Comparison of ENCODE assay signal across 8 mouse cellular contexts in genomic region chr5:143621893-143622622, GRCm38 (mm10). TPM values are rescaled to one million over a fixed set of nuclear protein-coding genes. Genes with fewer than 3 reads are reported as not detected.
A peak's percentile ranks its signal among the peaks of the same experiment; 100 is the strongest.
DNase-seq lines count a peak whose midpoint lies in the region; ATAC-seq and TF ChIP-seq lines count a peak whose summit lies in the region.

Gene Cyth3 (plus strand): TSS chr5:143622447.

- no peaks in the 10 kb centered on the region for H3K9me3 ChIP-seq in MEL (replicated peaks; ENCODE audit: insufficient read depth, low read length)
- no peaks in the 10 kb centered on the region for H3K9me3 ChIP-seq in lung, postnatal 0 days (ENCODE audit: low read length)

- peak within 1 kb of the TSS; percentile 96 for H3K9ac ChIP-seq in MEL (ENCODE audit: control insufficient read depth, low read depth, low read length, poor library complexity, severe bottlenecking)
- peak within 1 kb of the TSS; percentile 92 for H3K9ac ChIP-seq in lung, postnatal 0 days (replicated peaks; ENCODE audit: low read depth)

- peaks cover 19 to 30% of the 10 kb centered on the region in 2 experiments for H3K4me1 ChIP-seq in MEL (ENCODE audit: control insufficient read depth in 1 of 2, insufficient read depth in 2 of 2, low read length in 2 of 2)
- H3K4me1 ChIP-seq in cerebellum, adult 2 months (ENCODE audit: control insufficient read depth, insufficient read depth, low read length), result peaks cover 3% of the 10 kb centered on the region; the same call in 1 of the 2 replicates
- peaks cover 8% of the 10 kb centered on the region; the same call in 1 of the 2 replicates for H3K4me1 ChIP-seq in lung, postnatal 0 days (ENCODE audit: insufficient read depth, low read depth, low read length)

- H3K27me3 ChIP-seq in MEL (ENCODE audit: control insufficient read depth in 1 of 2, insufficient read depth in 2 of 2, low read length in 2 of 2), result no peaks in the 10 kb centered on the region
- no peaks in the 10 kb centered on the region for H3K27me3 ChIP-seq in cerebellum, adult 2 months (ENCODE audit: control insufficient read depth, insufficient read depth, low read length)
- no peaks in the 10 kb centered on the region for H3K27me3 ChIP-seq in lung, postnatal 0 days (replicated peaks; ENCODE audit: insufficient read depth, low read length)

- no peak for TF ChIP-seq EP300 in MEL (IDR thresholded peaks at IDR 0.05; ENCODE audit: low read depth in 1 of 2, low read length in 2 of 2)
- TF ChIP-seq EP300 in lung, postnatal 0 days (IDR thresholded peaks at IDR 0.05), result no peak

- WGBS in cerebellum, adult 2 months, result 9% methylated on average over 46 of the region's 46 CpGs
- 7% methylated on average over 46 of the region's 46 CpGs for WGBS in lung, postnatal 0 days

- H3K4me3 ChIP-seq in MEL (ENCODE audit: control insufficient read depth in 1 of 2, insufficient read depth in 1 of 2, low read depth in 2 of 2, low read length in 2 of 2), result peak within 1 kb of the TSS; percentile 92 to 95
- H3K4me3 ChIP-seq in cerebellum, adult 2 months (replicated peaks; ENCODE audit: insufficient read depth, low read depth, low read length), result peak within 1 kb of the TSS; percentile 88
- peak within 1 kb of the TSS; percentile 89 for H3K4me3 ChIP-seq in lung, postnatal 0 days (ENCODE audit: low read depth, low read length)

- ATAC-seq in hematopoietic stem cell, adult 5-6 weeks (replicated peaks in 1 of 2; ENCODE audit: insufficient read depth in 1 of 2, low FRiP score in 2 of 2, low TSS enrichment in 1 of 2, low read depth in 1 of 2, poor library complexity in 2 of 2, severe bottlenecking in 2 of 2), result peak; percentile 91 to 93
- ATAC-seq in lung, postnatal 0 days, result peak; percentile 90

- TF ChIP-seq RAD21 in MEL (IDR thresholded peaks at IDR 0.05; ENCODE audit: low read depth, low read length), result no peak

- peak; percentile 80 to 87 for TF ChIP-seq POLR2A in MEL (IDR thresholded peaks at IDR 0.05; ENCODE audit: control insufficient read depth in 1 of 2, insufficient read depth in 1 of 2, low read depth in 1 of 2, low read length in 2 of 2, poor library complexity in 1 of 2)
- peak; percentile 38; the same call in 1 of the 2 replicates for TF ChIP-seq POLR2A in cerebellum, adult 2 months (IDR thresholded peaks at IDR 0.05; ENCODE audit: borderline replicate concordance, insufficient read depth, low read length)

- H3K4me2 ChIP-seq in lung, postnatal 0 days (replicated peaks; ENCODE audit: low read depth, low read length), result peak within 1 kb of the TSS; percentile 76

- peak; percentile 93 for DNase-seq in MEL (ENCODE audit: low read depth, low spot score)
- peak; percentile 92 to 96 for DNase-seq in cerebellum, adult 2 months
- DNase-seq in forelimb bud, embryonic 11.5 days (ENCODE audit: low read depth, low spot score), result peak; percentile 91
- DNase-seq in layer of hippocampus, adult 9-11 months, result peak; percentile 95
- DNase-seq in lung, postnatal 0 days (ENCODE audit: low spot score), result peak; percentile 93
- peak; percentile 95 for DNase-seq in ovary, postnatal 14 days (ENCODE audit: low spot score)
- DNase-seq in thymus, postnatal 14 days, result peak; percentile 96

- no peak for TF ChIP-seq CTCF in MEL (IDR thresholded peaks at IDR 0.05 in 2 of 3, conservative IDR thresholded peaks at IDR 0.05 in 1 of 3; ENCODE audit: control insufficient read depth in 1 of 3, insufficient read depth in 1 of 3, low read depth in 2 of 3, low read length in 3 of 3, poor library complexity in 1 of 3, severe bottlenecking in 1 of 3)
- no peak for TF ChIP-seq CTCF in cerebellum, adult 2 months (IDR thresholded peaks at IDR 0.05; ENCODE audit: borderline replicate concordance, insufficient read depth, low read depth, low read length)
- no peak; the same call in 1 of the 2 replicates for TF ChIP-seq CTCF in lung, postnatal 0 days (IDR thresholded peaks at IDR 0.05)

- H3K27ac ChIP-seq in MEL (ENCODE audit: control insufficient read depth, low read depth, low read length), result peak within 1 kb of the TSS; percentile 67
- peak within 1 kb of the TSS; percentile 61 for H3K27ac ChIP-seq in cerebellum, adult 2 months (ENCODE audit: insufficient read depth, low read length)
- H3K27ac ChIP-seq in lung, postnatal 0 days (ENCODE audit: low read length), result peak within 1 kb of the TSS; percentile 93

- H3K36me3 ChIP-seq in MEL (ENCODE audit: control insufficient read depth in 1 of 2, insufficient read depth in 2 of 2, low read length in 2 of 2), result peaks cover 0 to 39% of the 10 kb centered on the region in 2 experiments; a peak in 2 of 4 replicates
- H3K36me3 ChIP-seq in lung, postnatal 0 days (ENCODE audit: insufficient read depth, low read length), result no peaks in the 10 kb centered on the region

- H3K79me2 ChIP-seq in MEL (ENCODE audit: control insufficient read depth, insufficient read depth, low read length, poor library complexity), result peaks cover 28% of the 10 kb centered on the region

TF ChIP-seq in MEL, 35 proteins besides CTCF, POLR2A, EP300 and RAD21:
- peak; percentile 67 for TF ChIP-seq SIN3A (IDR thresholded peaks at IDR 0.05; ENCODE audit: low read length)
- no peak for TF ChIP-seq TAL1 (IDR thresholded peaks at IDR 0.05; ENCODE audit: low read length)
- TF ChIP-seq NELFE (IDR thresholded peaks at IDR 0.05; ENCODE audit: low read depth, low read length), result peak; percentile 83
- TF ChIP-seq USF2 (IDR thresholded peaks at IDR 0.05; ENCODE audit: borderline replicate concordance in 1 of 2, insufficient read depth in 1 of 2, low read depth in 1 of 2, low read length in 2 of 2), result peak; percentile 59 to 91; a peak in 3 of 4 replicates
- peak; percentile 24; the same call in 1 of the 2 replicates for TF ChIP-seq MYC (IDR thresholded peaks at IDR 0.05; ENCODE audit: low read depth, low read length)
- TF ChIP-seq MAZ (IDR thresholded peaks at IDR 0.05; ENCODE audit: low read depth, low read length), result no peak
- TF ChIP-seq BHLHE40 (IDR thresholded peaks at IDR 0.05; ENCODE audit: borderline replicate concordance, low read depth, low read length), result peak; percentile 42; the same call in 1 of the 2 replicates
- TF ChIP-seq CHD1 (IDR thresholded peaks at IDR 0.05; ENCODE audit: low read depth, low read length), result no peak
- TF ChIP-seq MAX (IDR thresholded peaks at IDR 0.05; ENCODE audit: low read length), result peak; percentile 93
- no peak for TF ChIP-seq KAT2A (conservative IDR thresholded peaks at IDR 0.05; ENCODE audit: low read depth, low read length)
- TF ChIP-seq ZMIZ1 (IDR thresholded peaks at IDR 0.05; ENCODE audit: low read depth, low read length), result peak; percentile 59; the same call in 1 of the 2 replicates
- no peak for TF ChIP-seq RCOR1 (IDR thresholded peaks at IDR 0.05; ENCODE audit: low read depth, low read length)
- TF ChIP-seq GABPA (IDR thresholded peaks at IDR 0.05; ENCODE audit: low read depth, low read length), result no peak
- peak; percentile 66; the same call in 1 of the 2 replicates for TF ChIP-seq POLR2AphosphoS2 (IDR thresholded peaks at IDR 0.05; ENCODE audit: low read length)
- 0 out of 2 replicates have a peak, but pooled peaks have one; percentile 5 for TF ChIP-seq GATA1 (IDR thresholded peaks at IDR 0.05; ENCODE audit: low read depth, low read length)
- TF ChIP-seq ELF1 (IDR thresholded peaks at IDR 0.05; ENCODE audit: low read depth, low read length), result 0 out of 2 replicates have a peak, but pooled peaks have one; percentile 16
- TF ChIP-seq ETS1 (IDR thresholded peaks at IDR 0.05; ENCODE audit: low read depth, low read length), result 0 out of 2 replicates have a peak, but pooled peaks have one; percentile 40
- peak; percentile 17; the same call in 1 of the 2 replicates for TF ChIP-seq NRF1 (IDR thresholded peaks at IDR 0.05; ENCODE audit: insufficient read depth, low read depth, low read length, poor library complexity, severe bottlenecking)
- peak; percentile 99 for TF ChIP-seq USF1 (IDR thresholded peaks at IDR 0.05; ENCODE audit: low read depth, low read length)
- peak; percentile 83 for TF ChIP-seq MXI1 (IDR thresholded peaks at IDR 0.05; ENCODE audit: low read depth, low read length)

RNA-seq across cellular contexts. Expression of gene Cyth3, which starts in this region (rescaled TPM):
- 32.8 and 41.1 TPM in 2 replicates for total RNA-seq in MEL (2012; rRNA removed)
- 10 to 100 TPM in 1 of 2 experiments, not detected in 1; 44.9 TPM for polyA plus RNA-seq in MEL (2012; ENCODE audit: insufficient read depth in 1 of 2, insufficient read length in 2 of 2, low read depth in 1 of 2, low replicate concordance in 2 of 2, missing spikeins in 1 of 2)
- polyA plus RNA-seq in cerebellum, adult 2 months (2012; rRNA removed), result 39.8 and 41.3 TPM in 2 replicates
- 16.5 and 21.8 TPM in 2 replicates for total RNA-seq in hematopoietic stem cell, adult 5-6 weeks (2017)
- polyA plus RNA-seq in lung, postnatal 0 days (2015; fragmentation: Nextera tagmentation; extraction: Ambion mirVana), result 87.3 and 96.6 TPM in 2 replicates

Comparison
In these comparisons a context has a peak if more than half of its experiments do, and no peak if none do; other contexts are left out.
1. Peak in every context shown above with its lines: DNase-seq, ATAC-seq, H3K4me3 ChIP-seq and H3K27ac ChIP-seq.